Mouse (Mus musculus) bone marrow, adult 2 months (tissue): Measurements from ENCODE around the gene Cd47.

ENCODE experiments used
- CTCF ChIP-seq: fragments of 200-500 bp; IDR thresholded peaks from 2 replicates; pipeline ENCODE4 v1.5.1; 2011; ENCODE audit warnings: low read length, control low read depth; ENCODE audit not compliant: control insufficient read depth, insufficient read depth
- POLR2A ChIP-seq: fragments of 200-500 bp; IDR thresholded peaks from 2 replicates; pipeline ENCODE4 v1.6.1; 2011; ENCODE audit warnings: low read depth, mild to moderate bottlenecking, control low read depth, low read length, borderline replicate concordance; ENCODE audit not compliant: control insufficient read depth

DNA sequence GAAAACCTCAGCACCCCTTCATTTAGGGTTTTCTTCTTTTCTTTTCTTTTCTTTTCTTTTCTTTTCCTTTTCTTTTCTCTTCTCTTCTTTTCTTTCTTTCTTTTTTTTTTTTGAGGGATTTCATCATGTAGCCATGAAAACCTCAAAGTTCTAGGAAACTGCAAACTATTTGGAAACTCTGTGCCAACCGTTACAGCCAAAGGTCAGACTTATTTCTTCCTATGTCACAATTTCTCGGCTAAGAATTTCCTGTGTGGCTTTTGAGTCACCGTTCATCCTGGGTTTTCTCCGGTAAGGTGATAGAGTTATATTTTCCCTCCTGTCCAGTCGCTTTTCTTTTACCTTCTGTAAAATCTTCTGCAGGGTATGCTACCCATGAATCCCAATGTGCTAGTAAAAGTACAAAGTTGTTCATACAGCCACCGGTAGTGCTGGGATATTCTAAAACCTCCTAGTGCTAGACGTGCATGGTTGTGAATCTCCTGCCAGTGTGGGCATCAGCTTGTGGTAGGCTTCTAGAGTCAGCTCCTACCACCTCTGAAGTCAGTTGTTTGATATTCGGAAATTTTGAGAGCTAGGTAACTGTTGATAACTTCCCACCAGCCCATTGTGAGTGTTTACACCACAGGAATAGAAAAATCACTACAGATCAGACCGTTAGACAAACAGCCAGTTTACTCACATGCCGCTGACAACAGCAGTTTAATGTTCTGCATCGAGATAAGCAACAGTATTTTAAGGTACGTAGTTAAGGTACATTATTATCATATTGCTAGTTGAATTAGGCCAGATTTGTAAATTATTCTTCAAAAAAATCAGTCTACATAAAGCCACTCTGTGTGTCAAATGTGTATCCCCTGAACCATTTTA, 29.8 kb upstream of the Cd47 start:
- TF ChIP-seq CTCF (no peak), POLR2A (no peak)
